Mouse (Mus musculus) lung, adult 18-20 months (tissue): ENCODE results near the gene Chpf.

Experiments
- DNase-seq, 2 experiments: peaks; one replicate each; pipeline ENCODE4 v3.0.0; 2022; ENCODE audit warnings: mixed read lengths in 2 of 2

The Chpf gene

DNA sequence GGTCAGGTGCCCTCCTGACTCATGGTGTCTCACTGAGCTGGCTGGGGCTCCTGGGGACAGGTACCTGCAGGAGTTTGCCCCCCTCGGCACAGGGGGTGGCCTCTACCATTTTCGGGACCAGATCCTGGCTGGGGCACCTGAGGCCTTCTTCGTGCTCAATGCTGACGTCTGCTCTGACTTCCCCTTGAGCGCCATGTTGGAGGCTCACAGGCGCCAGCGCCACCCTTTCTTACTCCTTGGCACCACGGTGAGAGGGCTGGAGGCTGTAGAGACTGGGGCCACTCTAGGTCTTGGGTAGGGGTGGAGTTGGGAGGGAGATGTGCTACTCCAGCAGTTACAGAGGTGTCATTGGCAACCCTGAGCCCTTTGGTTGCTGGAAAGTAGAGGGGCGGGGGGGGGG, 40.3 kb downstream of the Chpf start:
- no peak for DNase-seq

DNA sequence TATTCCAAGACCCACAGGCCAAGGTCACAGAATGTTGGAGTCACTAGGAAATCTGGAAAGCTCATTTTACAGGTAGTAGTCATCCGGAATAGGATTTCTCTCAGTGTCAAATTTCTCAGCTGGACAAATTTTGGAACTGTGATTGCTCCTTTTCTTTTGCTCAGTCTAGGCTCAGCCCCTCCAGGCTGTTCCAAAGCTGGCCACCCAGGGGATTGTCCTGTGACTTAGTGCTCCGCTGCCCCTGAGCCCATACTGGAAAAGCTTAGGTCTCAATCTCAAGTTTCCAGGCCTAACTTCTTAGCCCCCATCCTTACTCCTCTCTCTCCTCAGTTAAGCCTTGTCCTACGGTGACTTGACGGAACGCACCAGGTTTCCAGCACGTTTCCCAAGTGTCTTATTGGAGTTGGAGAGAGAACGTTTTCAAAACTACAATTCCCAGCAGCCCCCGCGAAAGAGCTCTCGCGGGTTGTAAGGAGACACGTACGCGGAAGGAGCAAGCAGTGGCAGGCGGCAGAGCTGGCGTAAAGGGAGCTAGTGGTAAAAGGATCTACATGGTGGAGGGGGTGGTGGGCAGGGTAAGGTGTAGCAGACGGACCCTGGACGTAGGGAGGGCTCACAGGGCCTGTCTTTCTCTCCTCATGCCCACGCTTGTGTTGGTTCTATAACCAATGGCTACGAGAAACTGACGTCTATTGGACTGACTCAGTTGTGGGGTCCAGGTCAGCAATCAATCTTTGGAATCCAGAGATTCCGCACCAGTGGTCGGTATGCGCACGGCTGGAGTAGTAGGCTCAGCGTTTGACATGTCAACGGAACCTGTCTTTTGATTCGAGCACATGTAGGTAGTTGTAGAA, 43.4 kb downstream of the Chpf start, which contains the start of gene Gmppa:
TSS of gene Gmppa (plus strand) at position 456 of the 854 bp plus-strand sequence.
- DNase-seq = peak; percentile 85 to 90

DNA sequence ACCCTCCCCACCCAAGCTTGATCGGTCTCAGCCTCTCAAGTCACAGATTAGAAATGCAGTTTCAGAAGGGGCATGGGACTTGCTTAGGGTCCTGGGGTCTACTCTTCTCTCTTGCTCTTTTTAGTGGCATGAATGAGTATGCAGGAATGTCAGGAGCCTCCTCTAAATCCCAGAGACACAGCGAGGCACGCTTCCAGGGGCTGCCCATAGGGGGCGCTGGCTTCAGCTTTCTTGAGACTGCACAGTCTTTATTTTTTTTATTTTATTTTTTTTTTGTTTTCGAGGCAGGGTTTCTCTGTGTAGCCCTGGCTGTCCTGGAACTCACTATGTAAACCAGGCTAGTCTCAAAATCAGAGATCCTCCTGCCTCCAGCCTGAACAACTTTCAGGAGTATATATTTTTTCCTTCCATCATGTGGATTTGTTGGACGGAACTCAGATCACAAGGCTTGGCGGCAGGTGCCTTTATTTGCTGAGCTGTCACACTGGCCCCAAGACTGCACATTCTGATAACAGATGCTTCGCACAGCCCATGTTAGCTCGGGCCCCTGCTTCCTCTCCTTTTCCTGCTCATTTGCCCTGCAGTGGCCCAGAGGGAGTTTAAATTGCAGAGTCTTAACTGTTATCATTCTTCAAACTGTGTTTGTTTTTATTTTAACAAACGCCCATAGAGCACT, 53.2 kb downstream of the Chpf start:
- DNase-seq = no peak
